Mouse (Mus musculus) left cerebral cortex, postnatal 10 days (tissue): ENCODE results near the gene Maml3. TPM values are rescaled to one million over a fixed set of nuclear protein-coding genes. Genes with fewer than 3 reads are reported as not detected.

Experiments used
- DNase-seq, 2 experiments: peaks; one replicate each; pipeline ENCODE4 v3.0.0; 2021 to 2022; ENCODE audit warnings: low spot score in 2 of 2, mixed read lengths in 1 of 2; ENCODE audit errors: extremely low spot score in 1 of 2
- intact Hi-C: fragments of 180-260 bp; cut with DNase I; formaldehyde crosslinking; loops from one replicate; pipeline ENCODE4 v1.15.1; 2025
- total RNA-seq, 2 experiments: library from RNA; stranded (reverse); gene quantifications; 2 replicates each; pipeline ENCODE4 v1.2.3; 2021

Gene Maml3
- total RNA-seq, 2 experiments from 2014 or later: 7.2 to 7.8 TPM

- DNase-seq: no peak
- intact Hi-C loops: no loop called here
These were observed 82.4 kb downstream of the Maml3 start for GRCm38 (mm10) chr3:52022486-52022885.

DNA sequence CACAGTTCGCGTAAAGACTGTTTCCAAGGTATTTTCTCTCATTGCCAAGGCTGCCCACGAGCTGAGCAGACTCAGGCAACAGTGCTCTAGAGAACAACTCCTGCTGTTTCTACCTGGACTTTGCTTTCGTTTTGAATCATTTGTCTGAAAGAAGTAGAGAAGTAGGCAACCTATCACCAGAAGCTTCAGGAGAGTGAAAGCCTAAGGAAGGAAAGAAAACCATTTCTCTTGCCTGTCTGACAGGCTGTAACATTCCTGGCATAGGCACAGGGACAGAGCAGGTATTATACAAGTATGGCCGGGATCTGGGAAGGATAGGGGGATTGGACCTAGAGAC, 86.8 kb downstream of the Maml3 start:
- intact Hi-C loops: no loop called here
- DNase-seq: no peak

DNA sequence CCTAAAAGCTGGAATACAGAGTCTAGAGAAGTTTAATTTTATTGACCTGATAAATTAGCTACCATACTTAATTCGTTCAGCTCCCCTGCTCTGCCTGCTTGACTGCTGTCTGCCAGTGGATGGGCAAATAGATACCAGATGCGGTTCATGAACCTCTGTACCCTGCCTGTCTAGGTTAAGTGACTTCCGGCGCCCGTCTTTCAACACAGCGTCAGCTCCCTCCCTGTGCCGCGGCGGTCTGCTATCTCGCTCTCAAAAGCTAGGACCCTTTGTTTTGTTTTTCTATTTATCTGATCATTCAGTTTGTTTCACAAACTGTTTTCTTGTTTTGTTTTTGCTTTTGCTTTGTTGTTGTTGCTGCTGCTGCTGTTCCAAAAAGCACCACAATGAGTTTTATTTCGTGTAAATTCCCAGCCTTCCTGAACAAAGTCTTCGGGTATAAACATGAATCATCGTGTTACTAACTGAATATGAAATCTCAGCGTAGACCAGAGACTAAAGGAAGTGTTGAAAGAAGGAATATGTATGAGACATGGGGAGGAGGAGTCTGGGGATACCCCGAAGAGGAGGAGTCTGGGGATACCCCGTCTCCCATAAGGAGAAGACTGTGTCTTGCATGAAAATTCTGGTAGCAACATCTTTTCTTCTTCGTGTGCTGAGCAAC, 87.3 kb downstream of the Maml3 start:
- intact Hi-C loops: no loop called here
- no peak for DNase-seq

- DNase-seq: no peak
- intact Hi-C loops: no loop called here
These were observed 88.7 kb downstream of the Maml3 start for GRCm38 (mm10) chr3:52016178-52016577.

GRCm38 (mm10) chr3:52015556-52015955, 89.3 kb downstream of the Maml3 start:
- no peak for DNase-seq
- intact Hi-C loops: no loop called here

DNA sequence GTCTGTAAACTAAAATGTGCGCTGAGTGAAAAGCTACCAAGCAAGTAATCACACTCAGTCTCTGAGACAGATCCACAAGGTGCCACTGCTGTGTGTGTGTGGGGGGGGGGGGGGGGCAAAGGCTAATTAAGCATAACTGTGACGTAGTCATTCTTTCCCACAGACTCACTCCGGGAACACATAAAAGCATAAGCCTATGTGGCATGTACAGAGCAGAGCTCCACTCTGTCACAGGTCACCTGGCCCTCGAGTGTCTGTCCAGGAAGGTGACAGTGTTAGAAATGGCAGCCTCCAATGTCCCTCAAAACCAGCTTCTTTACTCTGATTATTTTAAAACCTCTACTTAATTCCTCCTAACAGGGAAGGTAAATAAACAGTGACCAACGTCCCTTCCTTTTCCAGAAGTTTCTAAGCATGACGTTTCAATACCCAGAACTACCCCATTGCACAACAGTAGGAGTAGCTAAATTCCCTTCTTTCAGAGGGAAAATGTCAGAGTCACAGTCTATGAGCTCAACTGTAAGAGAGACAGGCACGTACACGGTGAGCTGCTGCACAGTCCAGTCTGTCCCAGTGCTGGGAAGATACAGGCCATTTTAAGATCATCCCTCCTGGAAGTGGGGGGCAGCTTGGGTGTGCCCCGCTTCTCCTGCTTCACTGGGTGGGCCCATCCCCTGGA, 93.7 kb downstream of the Maml3 start:
- intact Hi-C loops: no loop called here

GRCm38 (mm10) chr3:52009321-52009720, 95.6 kb downstream of the Maml3 start:
- DNase-seq: peak; percentile 64 to 78
- intact Hi-C loops: loop anchor here (5.0 to 10.0 kb wide), 3 partner anchors 95 to 307 kb away; no protein-coding TSS in a partner anchor

More for the DNA sequence above, 93.7 kb downstream of the Maml3 start:
- no peak for DNase-seq

GRCm38 (mm10) chr3:52007602-52008252, 97.1 kb downstream of the Maml3 start:
- peak; percentile 80 to 83 for DNase-seq
- intact Hi-C loops: loop anchor here (5.0 to 10.0 kb wide), 3 partner anchors 93 to 305 kb away; no protein-coding TSS in a partner anchor

DNA sequence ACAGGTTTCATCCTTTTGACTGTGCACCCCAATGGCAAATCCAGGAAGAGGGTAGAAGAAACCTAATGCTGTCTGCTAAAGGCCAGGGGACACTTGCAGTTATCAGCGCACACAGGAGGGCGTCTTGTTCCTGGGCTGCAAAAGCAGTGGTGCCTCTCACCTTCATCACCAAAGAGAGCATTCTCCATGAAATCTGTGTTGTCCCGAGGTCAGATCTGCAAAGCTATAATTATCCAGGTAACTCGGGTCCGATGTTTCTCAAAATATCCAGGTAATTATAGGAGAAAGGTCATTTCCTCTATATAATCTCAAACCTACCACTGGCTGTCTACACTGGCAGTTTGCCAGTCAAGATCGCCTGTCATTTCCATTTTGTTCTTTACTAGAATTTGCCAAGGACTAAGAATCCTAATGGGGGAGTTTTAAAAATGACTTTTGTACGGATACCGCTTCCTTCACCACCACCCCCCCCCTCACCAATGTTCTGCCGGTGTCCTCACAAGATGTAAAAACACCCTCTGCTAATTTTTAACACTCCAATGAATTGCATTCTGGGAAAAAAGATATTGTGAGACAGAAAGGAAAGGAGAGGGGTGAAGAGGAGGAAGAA, 98.0 kb downstream of the Maml3 start:
- DNase-seq: no peak
- intact Hi-C loops: loop anchor here (5.0 to 10.0 kb wide), 3 partner anchors 92 to 305 kb away; no protein-coding TSS in a partner anchor

- DNase-seq: no peak
- intact Hi-C loops: loop anchor here (10.0 kb wide), 2 partner anchors 89 to 119 kb away; no protein-coding TSS in a partner anchor
These were observed 101.2 kb downstream of the Maml3 start for GRCm38 (mm10) chr3:52003663-52004062.

- intact Hi-C loops: loop anchor here (10.0 kb wide), 2 partner anchors 87 to 117 kb away; no protein-coding TSS in a partner anchor
- DNase-seq: no peak
These were observed 103.4 kb downstream of the Maml3 start for GRCm38 (mm10) chr3:52001518-52001895.

DNA sequence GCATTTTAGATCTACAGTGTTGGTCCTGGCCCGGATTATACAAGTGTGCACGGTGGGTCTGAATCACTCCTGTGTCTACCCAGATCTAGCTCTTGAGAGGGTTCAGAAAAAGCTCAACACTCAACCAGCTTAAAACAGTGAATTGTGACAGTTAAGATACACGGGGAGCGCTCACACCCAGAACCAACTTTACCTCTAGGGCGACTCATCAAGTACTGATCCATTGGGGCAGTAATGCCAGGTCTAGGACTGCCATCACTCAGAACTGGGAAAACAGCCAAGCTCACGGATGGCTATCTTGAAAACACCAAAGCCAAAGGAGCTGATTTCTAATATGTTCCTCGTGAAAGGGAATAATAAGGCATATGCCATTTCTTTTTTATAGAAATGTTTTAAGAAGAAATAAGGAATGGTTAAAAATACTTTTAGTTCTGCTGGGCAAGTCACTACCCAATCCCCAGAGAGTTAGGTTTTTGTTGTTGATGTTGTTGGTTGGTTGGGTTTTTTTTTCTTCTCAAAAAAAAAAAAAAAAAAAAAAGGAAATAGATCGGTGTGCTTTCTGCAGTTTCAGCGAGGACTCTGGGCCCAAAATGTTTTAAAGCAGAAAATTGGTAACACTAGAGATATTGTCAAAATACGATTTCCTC, 103.9 kb downstream of the Maml3 start:
- intact Hi-C loops: loop anchor here (10.0 kb wide), 2 partner anchors 86 to 116 kb away; no protein-coding TSS in a partner anchor
- DNase-seq: no peak

DNA sequence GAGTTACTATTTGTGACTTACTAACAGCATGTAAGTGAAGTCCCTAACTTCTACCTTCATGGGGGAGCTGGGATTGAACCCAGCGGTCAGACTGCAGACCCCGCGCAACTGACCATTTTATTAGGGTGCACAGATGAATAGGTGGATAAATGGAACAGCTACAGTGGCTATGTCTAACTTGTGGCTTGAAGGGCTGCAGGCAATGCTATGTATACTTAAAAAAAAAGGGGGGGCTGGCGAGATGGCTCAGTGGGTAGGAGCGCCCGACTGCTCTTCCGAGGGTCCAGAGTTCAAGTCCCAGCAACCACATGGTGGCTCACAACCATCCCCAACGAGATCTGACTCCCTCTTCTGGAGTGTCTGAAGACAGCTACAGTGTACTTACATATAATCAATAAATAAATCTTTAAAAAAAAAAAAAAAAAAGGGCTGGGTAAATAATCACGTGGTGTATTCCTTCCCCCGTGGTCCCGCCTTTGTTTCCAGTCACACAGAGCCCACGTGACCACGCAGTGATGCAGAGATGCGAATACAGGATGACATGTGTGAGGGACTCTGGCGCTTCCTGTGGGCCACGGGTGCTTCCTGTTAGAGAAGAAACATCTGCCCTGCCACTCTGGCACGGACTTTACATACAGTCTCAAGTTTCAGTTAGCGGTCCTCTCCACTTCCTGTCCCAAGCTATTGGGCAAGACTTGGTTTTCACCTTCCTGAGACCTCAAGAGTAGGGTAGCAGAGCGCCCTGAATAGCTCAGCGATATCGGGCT, 105.0 kb downstream of the Maml3 start:
- DNase-seq: peak in 1 of 2 experiments; percentile 75
- intact Hi-C loops: loop anchor here (10.0 kb wide), 2 partner anchors 85 to 115 kb away; no protein-coding TSS in a partner anchor

GRCm38 (mm10) chr3:51998511-51999399, 106.1 kb downstream of the Maml3 start:
- intact Hi-C loops: no loop called here
- DNase-seq: no peak

DNA sequence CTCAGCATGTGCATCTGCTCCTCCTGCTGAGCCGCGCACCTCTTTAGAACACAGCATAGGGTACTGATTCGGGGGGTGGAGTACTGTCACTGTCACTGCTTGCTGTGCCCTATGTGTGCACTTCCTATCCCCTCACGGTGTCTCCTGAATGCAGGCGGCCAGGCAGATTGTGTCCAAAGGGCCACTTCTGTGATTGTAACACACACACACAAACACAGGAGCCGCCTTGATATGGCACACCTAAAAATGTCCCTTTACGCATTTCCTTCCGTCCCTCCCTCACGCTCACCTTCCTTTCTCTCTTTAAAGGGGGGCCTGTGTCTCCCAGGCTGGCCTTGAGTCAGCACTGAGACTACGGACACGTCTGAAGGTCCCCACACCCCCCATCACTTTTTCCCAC, 107.3 kb downstream of the Maml3 start:
- intact Hi-C loops: no loop called here
- no peak for DNase-seq

GRCm38 (mm10) chr3:51986507-51986906, 118.4 kb downstream of the Maml3 start:
- DNase-seq: no peak

GRCm38 (mm10) chr3:51981496-51981895, 123.4 kb downstream of the Maml3 start:
- no peak for DNase-seq
- intact Hi-C loops: no loop called here

More at GRCm38 (mm10) chr3:51986507-51986906, 118.4 kb downstream of the Maml3 start:
- intact Hi-C loops: no loop called here
